Mouse (Mus musculus): ENCODE results near the gene Map4k2. TPM values are rescaled to one million over a fixed set of nuclear protein-coding genes. Genes with fewer than 3 reads are reported as not detected.

Gene Map4k2
- polyA plus RNA-seq, 1 experiment, result 10.7 TPM

GRCm38 (mm10) chr19:6398447-6399284 is 57.7 kb downstream of the Map4k2 start:
- H3K9me3 ChIP-seq (replicated peaks; ENCODE audit: control insufficient read depth, insufficient read depth, low read length, poor library complexity, severe bottlenecking), result no peaks in the 10 kb centered on the region
- peak overlapping the region; percentile 71 for H3K4me3 ChIP-seq (ENCODE audit: low read depth, low read length)
- H3K36me3 ChIP-seq (ENCODE audit: control insufficient read depth, insufficient read depth, low read length, poor library complexity, severe bottlenecking), result no peaks in the 10 kb centered on the region
- no peaks in the 10 kb centered on the region for H3K4me1 ChIP-seq (ENCODE audit: control insufficient read depth, insufficient read depth, low read length)
- no peak for TF ChIP-seq EP300 (IDR thresholded peaks at IDR 0.05; ENCODE audit: insufficient read depth, low read depth, low read length)
- TF ChIP-seq CTCF (IDR thresholded peaks at IDR 0.05; ENCODE audit: low read depth, low read length), result no peak
- TF ChIP-seq POLR2A (IDR thresholded peaks at IDR 0.05; ENCODE audit: insufficient read depth, low read length), result no peak
- peak overlapping the region; percentile 86 for H3K9ac ChIP-seq (ENCODE audit: low read depth, poor library complexity, severe bottlenecking)
- H3K27me3 ChIP-seq (ENCODE audit: control insufficient read depth, insufficient read depth, low read length, poor library complexity, severe bottlenecking), result no peaks in the 10 kb centered on the region
- H3K27ac ChIP-seq (ENCODE audit: insufficient read depth, low read length), result peak overlapping the region; percentile 37

GRCm38 (mm10) chr19:6399285-6400095 is 58.6 kb downstream of the Map4k2 start, which contains the start of gene Rasgrp2:
Rasgrp2 (plus strand) TSS chr19:6399340.
- Histone ChIP-seq H3K4me1 (ENCODE audit: control insufficient read depth, insufficient read depth, low read length) (no peaks in the 10 kb centered on the region), H3K9me3 (replicated peaks; ENCODE audit: control insufficient read depth, insufficient read depth, low read length, poor library complexity, severe bottlenecking) (no peaks in the 10 kb centered on the region), H3K36me3 (ENCODE audit: control insufficient read depth, insufficient read depth, low read length, poor library complexity, severe bottlenecking) (no peaks in the 10 kb centered on the region), H3K9ac (ENCODE audit: low read depth, poor library complexity, severe bottlenecking) (peak within 1 kb of the TSS; percentile 86), H3K4me3 (ENCODE audit: low read depth, low read length) (peak within 1 kb of the TSS; percentile 71), H3K27me3 (ENCODE audit: control insufficient read depth, insufficient read depth, low read length, poor library complexity, severe bottlenecking) (no peaks in the 10 kb centered on the region), H3K27ac (ENCODE audit: insufficient read depth, low read length) (peak within 1 kb of the TSS; percentile 37)
- TF ChIP-seq CTCF (IDR thresholded peaks at IDR 0.05; ENCODE audit: low read depth, low read length), result no peak
- TF ChIP-seq EP300 (IDR thresholded peaks at IDR 0.05; ENCODE audit: insufficient read depth, low read depth, low read length), result no peak
- no peak for TF ChIP-seq POLR2A (IDR thresholded peaks at IDR 0.05; ENCODE audit: insufficient read depth, low read length)

- Histone ChIP-seq H3K27me3 (ENCODE audit: control insufficient read depth, insufficient read depth, low read length, poor library complexity, severe bottlenecking) (no peaks in the 10 kb centered on the region), H3K9ac (ENCODE audit: low read depth, poor library complexity, severe bottlenecking) (peak overlapping the region; percentile 86), H3K4me1 (ENCODE audit: control insufficient read depth, insufficient read depth, low read length) (peaks cover 2% of the 10 kb centered on the region), H3K36me3 (ENCODE audit: control insufficient read depth, insufficient read depth, low read length, poor library complexity, severe bottlenecking) (no peaks in the 10 kb centered on the region), H3K4me3 (ENCODE audit: low read depth, low read length) (peak overlapping the region; percentile 49), H3K27ac (ENCODE audit: insufficient read depth, low read length) (no peak overlapping the region), H3K9me3 (replicated peaks; ENCODE audit: control insufficient read depth, insufficient read depth, low read length, poor library complexity, severe bottlenecking) (no peaks in the 10 kb centered on the region)
- TF ChIP-seq CTCF (IDR thresholded peaks at IDR 0.05; ENCODE audit: low read depth, low read length) (no peak), EP300 (IDR thresholded peaks at IDR 0.05; ENCODE audit: insufficient read depth, low read depth, low read length) (no peak), POLR2A (IDR thresholded peaks at IDR 0.05; ENCODE audit: insufficient read depth, low read length) (no peak)
Measured at GRCm38 (mm10) chr19:6400096-6401086, 59.5 kb downstream of the Map4k2 start.

GRCm38 (mm10) chr19:6401131-6401815 is 60.3 kb downstream of the Map4k2 start:
- peak overlapping the region; percentile 2; the same call in 1 of the 2 replicates for H3K9ac ChIP-seq (ENCODE audit: low read depth, poor library complexity, severe bottlenecking)
- H3K36me3 ChIP-seq (ENCODE audit: control insufficient read depth, insufficient read depth, low read length, poor library complexity, severe bottlenecking), result no peaks in the 10 kb centered on the region
- no peaks in the 10 kb centered on the region for H3K9me3 ChIP-seq (replicated peaks; ENCODE audit: control insufficient read depth, insufficient read depth, low read length, poor library complexity, severe bottlenecking)
- no peak overlapping the region for H3K27ac ChIP-seq (ENCODE audit: insufficient read depth, low read length)
- TF ChIP-seq CTCF (IDR thresholded peaks at IDR 0.05; ENCODE audit: low read depth, low read length) (peak; percentile 78), EP300 (IDR thresholded peaks at IDR 0.05; ENCODE audit: insufficient read depth, low read depth, low read length) (0 out of 2 replicates have a peak, but pooled peaks have one; percentile 40), POLR2A (IDR thresholded peaks at IDR 0.05; ENCODE audit: insufficient read depth, low read length) (no peak)
- no peaks in the 10 kb centered on the region for H3K27me3 ChIP-seq (ENCODE audit: control insufficient read depth, insufficient read depth, low read length, poor library complexity, severe bottlenecking)
- H3K4me1 ChIP-seq (ENCODE audit: control insufficient read depth, insufficient read depth, low read length), result peaks cover 2% of the 10 kb centered on the region
- H3K4me3 ChIP-seq (ENCODE audit: low read depth, low read length), result peak overlapping the region; percentile 70

- H3K9me3 ChIP-seq (replicated peaks; ENCODE audit: control insufficient read depth, insufficient read depth, low read length, poor library complexity, severe bottlenecking), result no peaks in the 10 kb centered on the region
- H3K4me1 ChIP-seq (ENCODE audit: control insufficient read depth, insufficient read depth, low read length), result peaks cover 2% of the 10 kb centered on the region
- no peaks in the 10 kb centered on the region for H3K36me3 ChIP-seq (ENCODE audit: control insufficient read depth, insufficient read depth, low read length, poor library complexity, severe bottlenecking)
- TF ChIP-seq CTCF (IDR thresholded peaks at IDR 0.05; ENCODE audit: low read depth, low read length) (no peak), EP300 (IDR thresholded peaks at IDR 0.05; ENCODE audit: insufficient read depth, low read depth, low read length) (0 out of 2 replicates have a peak, but pooled peaks have one; percentile 37)
- H3K9ac ChIP-seq (ENCODE audit: low read depth, poor library complexity, severe bottlenecking), result peak overlapping the region; percentile 2; the same call in 1 of the 2 replicates
- no peak overlapping the region for H3K27ac ChIP-seq (ENCODE audit: insufficient read depth, low read length)
- peak overlapping the region; percentile 70 for H3K4me3 ChIP-seq (ENCODE audit: low read depth, low read length)
- H3K27me3 ChIP-seq (ENCODE audit: control insufficient read depth, insufficient read depth, low read length, poor library complexity, severe bottlenecking), result no peaks in the 10 kb centered on the region
Measured at GRCm38 (mm10) chr19:6401951-6402350, 61.0 kb downstream of the Map4k2 start.

Measured in ES-Bruce4 (cell line).